Mouse (Mus musculus): ENCODE results near the gene Ctrc.

The Ctrc gene

DNA sequence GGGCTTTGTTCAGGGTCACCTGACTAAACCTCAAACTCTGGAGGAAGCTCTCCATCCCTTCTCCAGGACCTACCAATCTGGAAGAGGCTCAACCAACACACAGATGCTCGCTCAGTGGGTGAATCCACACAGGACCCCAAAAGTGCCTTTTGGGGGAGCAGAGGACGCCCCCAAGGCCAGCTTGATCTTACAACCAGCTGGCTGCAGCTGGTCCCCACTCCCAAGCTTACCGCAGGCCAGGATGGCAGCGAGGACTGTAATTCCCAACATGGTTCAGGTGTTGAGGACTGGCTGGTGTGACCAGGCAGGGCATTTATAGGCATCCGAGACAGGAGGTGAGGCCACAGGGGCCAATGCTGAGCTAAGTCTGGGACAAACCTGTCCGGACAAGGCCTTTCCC lies at the start of gene Ctrc:
TSS of gene Ctrc (minus strand) at position 361 of the 400 bp plus-strand sequence.
- DNase-seq (ENCODE audit: low read depth), result no peak

DNA sequence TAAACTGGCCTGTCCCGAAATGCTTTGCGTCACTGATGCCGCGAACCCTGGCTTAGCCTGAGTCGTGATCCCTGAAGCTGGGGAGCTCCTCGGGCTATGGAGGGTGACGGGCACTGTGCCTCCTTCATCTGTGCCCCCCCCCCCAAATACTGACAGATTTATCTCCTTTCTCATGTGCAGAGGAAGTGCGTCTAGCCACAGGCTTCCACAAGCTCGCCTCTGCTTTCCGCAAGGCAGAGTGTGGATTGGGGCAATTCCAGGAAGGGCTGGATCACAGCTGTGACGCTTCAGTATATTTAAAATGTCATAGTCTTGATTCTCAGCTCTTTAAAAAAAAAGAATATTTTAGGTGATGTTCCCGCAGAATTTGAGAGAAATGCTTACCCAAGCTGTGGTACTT lies 49.6 kb upstream of the Ctrc start:
- DNase-seq (ENCODE audit: low read depth), result no peak

DNA sequence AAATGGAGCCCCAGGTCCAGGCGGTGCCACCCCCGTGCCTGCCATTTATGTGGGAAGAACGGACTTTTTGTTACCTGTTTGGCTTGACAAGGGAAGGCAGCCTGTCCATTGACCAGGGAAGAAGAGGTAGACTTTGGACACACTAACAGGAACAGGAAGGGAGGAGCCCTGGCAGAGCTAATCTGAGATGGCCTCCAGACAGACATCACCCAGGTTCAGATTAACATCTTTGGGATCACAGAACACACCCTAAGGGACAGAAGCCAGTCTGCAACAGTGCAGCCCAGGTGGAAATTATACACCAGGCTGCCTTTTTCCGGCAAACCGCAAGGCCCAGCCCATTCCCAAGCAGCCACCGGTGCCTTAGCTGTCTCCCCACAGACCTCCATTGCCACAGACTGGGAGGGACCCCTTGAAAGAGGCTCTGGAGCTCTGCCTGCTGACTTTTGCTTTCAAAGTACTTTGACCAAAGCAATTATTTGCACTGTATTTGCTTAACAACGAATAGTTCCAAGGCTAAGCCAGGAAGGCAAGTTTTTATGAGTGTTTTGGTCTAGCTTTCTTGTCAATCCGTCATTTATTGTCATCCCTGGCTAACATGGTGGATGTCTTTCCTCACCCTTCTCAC lies 47.1 kb upstream of the Ctrc start:
- DNase-seq (ENCODE audit: low read depth), result no peak

DNA sequence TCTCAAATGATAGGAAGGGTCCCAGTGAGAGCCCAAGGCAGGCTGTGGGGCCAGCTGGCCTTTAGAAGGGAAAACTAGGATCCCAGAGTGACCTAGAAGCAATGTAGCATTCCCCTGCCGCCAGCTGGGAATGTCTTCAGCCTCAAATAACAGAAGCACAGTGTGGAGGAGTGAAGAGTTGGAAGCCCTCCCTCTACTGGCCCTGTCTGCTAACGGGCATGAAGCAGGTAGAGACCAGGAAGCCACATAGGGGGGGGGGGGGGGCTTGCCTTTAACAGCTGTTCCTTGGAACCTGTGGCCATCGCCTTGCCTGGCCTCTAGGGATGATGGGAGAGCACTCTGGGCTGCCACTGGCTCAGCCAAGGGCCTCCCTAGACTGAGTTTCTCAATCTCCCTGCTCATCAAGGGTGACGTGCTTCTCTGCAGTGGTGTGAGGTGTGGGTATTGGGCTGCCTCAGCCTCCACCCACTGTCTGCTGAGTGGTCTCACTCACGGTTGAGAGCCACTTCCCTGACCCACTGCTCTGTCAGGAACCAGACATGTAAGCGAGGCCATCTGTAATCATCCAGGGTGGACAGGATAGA lies 40.3 kb upstream of the Ctrc start:
- no peak for DNase-seq (ENCODE audit: low read depth)

GRCm38 (mm10) chr4:141885451-141885850 lies 39.3 kb upstream of the Ctrc start:
- DNase-seq (ENCODE audit: low read depth), result no peak

GRCm38 (mm10) chr4:141882858-141883257 lies 36.7 kb upstream of the Ctrc start:
- no peak for DNase-seq (ENCODE audit: low read depth)

- no peak for DNase-seq (ENCODE audit: low read depth)
Measured at GRCm38 (mm10) chr4:141881950-141882349, 35.8 kb upstream of the Ctrc start.

DNA sequence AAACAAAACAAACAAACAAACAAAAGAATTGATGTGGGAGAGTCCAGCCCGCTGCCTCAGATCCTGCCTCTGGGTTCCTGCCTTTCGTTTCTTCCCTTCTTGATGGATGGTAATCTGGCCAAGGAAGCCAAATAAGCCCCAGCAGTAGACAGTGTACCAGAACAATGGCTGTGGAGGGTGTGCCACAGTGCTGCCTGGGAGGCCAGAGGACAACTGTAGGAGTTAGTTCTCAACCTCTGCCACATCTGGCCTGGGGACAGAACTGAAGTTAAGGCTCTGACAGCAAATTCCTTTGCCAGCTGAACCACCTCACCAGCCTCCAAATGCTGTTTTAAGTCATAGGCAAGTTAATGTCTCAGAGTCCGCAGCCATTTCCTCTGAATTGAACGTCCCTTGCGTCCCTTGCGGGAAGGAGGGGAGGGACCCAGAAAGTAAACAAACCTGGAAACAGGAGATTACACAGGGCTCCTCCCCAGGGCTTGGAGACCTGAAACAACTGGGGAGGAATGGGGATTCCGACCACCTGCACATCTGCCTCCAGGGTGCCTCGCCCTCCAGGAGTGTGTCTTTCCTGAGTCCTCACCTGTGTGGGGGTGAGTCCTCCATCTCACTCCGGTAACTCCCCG lies 35.2 kb upstream of the Ctrc start:
- DNase-seq (ENCODE audit: low read depth), result no peak

DNA sequence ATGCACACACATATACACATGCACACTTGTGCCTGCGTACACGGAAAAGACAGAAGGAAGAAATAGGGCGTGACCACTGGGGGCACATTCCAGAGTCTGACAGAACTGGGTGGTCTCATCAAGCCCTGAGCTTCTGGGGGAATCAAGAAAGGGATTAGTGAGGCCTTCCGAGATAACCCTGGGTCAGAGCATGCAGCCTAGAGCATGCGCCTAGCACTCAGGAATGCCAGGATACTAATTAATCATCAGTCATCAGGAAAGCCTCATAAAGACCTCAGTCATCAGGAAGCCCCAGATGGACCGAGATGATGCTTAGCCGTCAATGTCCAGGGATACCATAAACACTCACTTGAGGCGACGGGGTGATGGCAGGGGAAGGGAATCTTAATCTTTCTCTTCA lies 33.7 kb upstream of the Ctrc start:
- DNase-seq (ENCODE audit: low read depth), result no peak

DNA sequence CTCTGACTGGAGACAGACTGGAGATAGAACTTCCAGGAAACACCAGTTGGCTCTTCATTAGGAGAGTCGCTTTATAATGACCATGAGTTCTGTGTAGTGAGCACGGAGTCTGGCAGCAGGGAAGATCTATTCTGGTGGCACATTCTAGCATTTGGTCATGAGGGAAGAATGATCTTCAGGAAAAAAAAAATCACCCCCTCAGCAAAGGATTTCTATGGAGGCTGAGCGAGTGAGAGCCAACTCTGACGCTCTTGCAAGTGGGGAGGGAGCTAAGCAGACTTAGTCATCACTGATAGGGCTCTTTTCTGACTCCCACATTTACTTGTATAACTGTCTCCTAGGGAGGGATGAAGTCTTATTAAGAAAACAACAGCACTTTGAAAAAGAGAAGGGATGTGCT lies 32.9 kb upstream of the Ctrc start:
- DNase-seq (ENCODE audit: low read depth), result no peak

DNA sequence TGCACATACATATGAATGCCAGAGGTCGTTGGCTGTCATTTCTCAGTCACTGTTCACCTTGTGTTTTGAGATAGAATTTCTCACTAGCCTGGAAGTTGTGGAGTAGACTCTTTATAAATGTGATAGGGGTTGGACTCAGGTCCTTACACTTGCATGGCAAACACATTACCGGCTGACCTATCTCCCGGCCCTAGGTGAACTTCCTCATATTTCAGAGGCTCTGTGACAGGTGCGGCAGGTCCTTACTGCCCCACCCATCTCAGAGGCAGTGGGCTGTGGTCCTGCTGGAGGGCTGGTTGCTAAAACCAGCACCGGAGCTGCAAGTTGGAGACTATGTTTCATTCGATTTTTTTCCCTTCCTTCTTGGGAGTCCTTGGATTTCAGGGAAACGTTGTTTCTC lies 32.5 kb upstream of the Ctrc start:
- no peak for DNase-seq (ENCODE audit: low read depth)

GRCm38 (mm10) chr4:141875481-141876108 lies 29.4 kb upstream of the Ctrc start:
- no peak for DNase-seq (ENCODE audit: low read depth)

DNA sequence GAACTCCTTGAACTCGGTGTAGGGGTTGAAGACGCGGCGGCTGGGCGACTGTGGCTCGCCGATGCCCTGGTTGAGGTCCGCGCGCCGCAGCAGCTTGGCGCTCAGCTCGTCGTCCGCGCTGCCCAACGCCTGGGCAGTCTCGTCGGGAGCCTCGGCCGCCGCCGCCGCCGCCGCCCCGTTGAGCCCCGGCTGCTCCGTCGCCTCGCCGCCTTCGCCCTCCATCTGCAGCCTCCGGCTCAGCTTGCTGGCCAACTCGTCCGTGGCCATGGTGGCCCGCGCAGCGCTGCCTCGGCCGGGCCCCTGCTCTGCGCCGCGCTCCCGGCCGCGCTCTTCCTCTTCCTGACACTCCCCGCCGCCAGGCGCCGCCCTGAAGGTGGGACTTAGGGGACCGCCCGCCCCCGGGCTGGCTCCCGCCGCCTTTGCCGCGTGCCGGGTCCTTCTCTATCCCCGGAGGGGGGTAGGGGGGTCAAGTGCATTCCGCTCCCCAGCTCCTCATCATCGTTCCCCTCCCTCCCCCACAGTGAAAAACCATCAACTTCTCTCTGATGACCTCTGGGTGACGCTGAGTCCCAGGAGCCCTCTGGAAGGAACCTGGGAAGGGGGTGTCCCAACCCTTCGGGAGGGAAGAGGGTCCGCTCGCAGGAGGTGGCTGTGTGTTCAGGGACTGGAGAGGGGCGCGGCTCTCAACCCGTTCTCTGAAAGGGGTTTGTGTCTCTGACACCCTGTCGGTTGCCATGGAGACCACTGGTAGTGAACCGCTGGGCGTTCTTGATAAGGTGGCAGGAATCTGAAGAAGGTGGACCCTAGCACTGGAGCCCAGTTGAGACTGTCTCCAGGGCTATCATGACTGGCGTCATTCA lies 28.7 kb upstream of the Ctrc start, which contains the start of gene Efhd2:
TSS of gene Efhd2 (minus strand) at position 320 of the 860 bp plus-strand sequence.
- peak; percentile 93 for DNase-seq (ENCODE audit: low read depth)

- DNase-seq (ENCODE audit: low read depth), result no peak
Measured at GRCm38 (mm10) chr4:141874111-141874600, 28.0 kb upstream of the Ctrc start.

GRCm38 (mm10) chr4:141872977-141873376 lies 26.8 kb upstream of the Ctrc start:
- no peak for DNase-seq (ENCODE audit: low read depth)

DNA sequence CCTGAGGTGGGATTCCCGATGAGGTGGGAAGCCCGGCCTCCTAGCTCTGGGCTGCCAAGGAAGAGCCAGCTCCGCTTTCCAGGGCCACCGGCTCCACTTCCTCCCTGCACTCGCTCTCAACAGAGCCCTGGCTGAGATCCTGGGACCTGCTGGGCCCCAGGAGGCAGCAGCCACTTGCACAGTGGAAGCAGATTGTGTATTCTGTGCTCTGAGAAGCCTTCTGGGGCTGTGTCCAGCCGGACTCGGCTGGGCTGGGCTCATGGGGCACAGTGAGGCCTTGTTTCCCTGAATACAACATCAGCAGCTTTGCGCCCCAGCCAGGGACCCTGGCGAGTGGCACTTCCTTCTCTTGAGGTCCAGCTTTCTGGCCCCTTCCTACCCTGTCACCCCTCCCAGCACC lies 25.8 kb upstream of the Ctrc start:
- DNase-seq (ENCODE audit: low read depth), result no peak

DNA sequence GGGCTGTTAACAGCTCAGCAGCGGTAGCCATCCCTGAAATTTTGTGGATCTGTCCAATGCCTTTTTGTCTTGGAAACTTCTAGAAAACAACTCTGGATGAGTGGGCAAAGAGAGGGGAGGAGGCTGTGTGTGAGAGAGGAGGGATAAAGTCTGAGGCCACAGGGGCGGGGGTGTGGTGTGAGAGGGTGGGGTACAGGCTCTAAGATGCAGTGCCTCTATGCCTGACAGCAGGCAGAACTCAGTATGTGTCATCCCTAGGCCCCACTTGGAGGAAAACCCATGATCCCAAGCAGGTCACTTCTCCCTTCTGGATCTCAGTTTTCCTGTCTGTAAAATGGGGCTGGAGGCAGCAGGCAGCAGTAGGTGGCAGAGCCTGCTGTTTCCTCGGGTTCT lies 25.2 kb upstream of the Ctrc start:
- no peak for DNase-seq (ENCODE audit: low read depth)

DNA sequence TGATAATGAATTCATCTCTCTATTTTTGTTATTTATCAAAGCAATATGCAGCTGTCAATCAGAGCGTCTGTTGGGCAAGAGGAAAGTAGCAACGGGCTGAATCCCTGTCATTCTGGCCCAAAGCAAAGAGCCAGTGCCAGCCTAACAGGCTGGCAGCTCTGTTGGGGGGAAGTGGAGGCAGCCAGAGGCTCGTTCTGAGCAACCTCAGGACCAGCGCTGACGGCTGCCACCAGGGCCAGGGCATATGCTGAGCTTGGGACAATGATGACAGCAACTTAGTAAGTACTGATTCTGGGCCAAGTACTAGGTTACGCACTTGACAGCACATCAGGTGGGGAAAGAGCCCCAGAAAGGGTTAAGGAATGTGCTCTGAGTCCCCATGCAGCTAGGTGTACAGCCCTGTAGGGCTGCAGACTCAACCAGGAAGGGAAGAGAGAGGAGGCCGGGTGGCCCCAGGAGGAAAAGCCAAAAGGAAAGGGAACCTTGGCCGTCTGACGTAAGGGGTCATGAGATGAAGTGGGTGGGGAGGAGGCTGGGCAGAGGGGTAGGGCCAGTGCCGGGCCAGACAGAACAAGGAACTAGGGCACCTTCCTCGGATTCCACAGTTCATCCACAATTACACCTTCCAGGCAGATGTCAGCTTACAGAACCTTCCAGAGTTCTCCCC lies 24.6 kb upstream of the Ctrc start:
- no peak for DNase-seq (ENCODE audit: low read depth)

- no peak for DNase-seq (ENCODE audit: low read depth)
Measured at GRCm38 (mm10) chr4:141869436-141870215, 23.5 kb upstream of the Ctrc start.

- DNase-seq (ENCODE audit: low read depth), result no peak
Measured at GRCm38 (mm10) chr4:141868051-141868450, 21.9 kb upstream of the Ctrc start.

DNA sequence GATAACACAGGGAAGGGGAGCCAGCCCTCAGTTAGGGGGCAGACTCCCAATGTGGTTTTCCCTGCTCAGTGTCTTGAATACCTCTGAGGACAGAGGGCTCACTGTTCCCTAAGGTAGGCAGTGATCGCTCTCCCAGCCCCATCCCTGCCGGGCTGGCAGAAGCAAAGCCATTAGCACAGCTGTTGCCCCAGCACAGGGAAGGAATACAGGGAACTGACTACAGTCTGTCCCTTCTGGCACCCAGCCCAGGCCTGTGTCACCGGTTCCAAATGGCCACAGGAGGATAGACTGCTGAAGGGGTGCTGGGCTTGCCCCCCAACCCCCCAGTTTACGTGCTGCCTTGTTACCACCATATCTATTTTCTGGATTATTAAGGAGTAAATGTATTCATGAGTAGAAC lies 21.3 kb upstream of the Ctrc start:
- DNase-seq (ENCODE audit: low read depth), result no peak
